Mouse (Mus musculus): ENCODE data around the gene Etv6.
"Not testable (repeated sequence)": the region's sequence is repeated elsewhere in the genome, so short reads cannot be mapped to it uniquely, and the experiment has no call there.

DNA sequence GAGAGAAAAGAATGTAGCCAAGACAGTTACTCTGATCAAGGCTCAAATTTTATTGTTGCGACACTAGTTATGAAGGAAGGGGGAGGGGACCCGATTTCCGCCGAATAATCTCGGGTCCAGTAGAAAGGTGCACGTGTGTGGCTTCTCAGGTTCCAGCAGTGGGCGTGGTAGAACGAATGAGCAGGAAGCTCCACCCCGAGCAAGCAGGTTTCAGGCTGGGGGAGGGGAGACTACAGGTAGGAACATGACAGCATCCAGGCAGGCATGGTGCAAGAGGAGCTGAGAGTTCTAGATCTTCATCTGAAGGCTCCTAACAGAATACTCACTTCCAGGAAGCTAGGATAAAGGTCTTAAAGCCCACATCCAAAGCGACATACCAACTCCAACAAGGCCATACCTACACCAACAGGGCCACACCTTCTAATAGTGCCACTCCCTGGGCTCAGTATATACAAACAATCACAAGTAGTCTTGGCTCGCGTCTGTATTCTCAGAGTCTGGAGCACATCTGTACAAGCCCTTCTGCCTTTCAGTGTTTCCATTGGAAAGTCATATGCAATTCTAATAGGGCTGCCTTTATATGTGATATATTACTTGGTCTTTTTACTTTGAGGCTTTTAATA is 20.9 kb upstream of the Etv6 start:
- not testable (repeated sequence) for TF ChIP-seq CTCF (conservative IDR thresholded peaks at IDR 0.05; ENCODE audit: insufficient read depth, insufficient read length, low read depth, low read length); POLR2A (IDR thresholded peaks at IDR 0.05; ENCODE audit: low read depth, low read length)

Data from kidney, adult 2 months (tissue).